Mouse (Mus musculus): ENCODE measurements around the gene Brd3.

DNA sequence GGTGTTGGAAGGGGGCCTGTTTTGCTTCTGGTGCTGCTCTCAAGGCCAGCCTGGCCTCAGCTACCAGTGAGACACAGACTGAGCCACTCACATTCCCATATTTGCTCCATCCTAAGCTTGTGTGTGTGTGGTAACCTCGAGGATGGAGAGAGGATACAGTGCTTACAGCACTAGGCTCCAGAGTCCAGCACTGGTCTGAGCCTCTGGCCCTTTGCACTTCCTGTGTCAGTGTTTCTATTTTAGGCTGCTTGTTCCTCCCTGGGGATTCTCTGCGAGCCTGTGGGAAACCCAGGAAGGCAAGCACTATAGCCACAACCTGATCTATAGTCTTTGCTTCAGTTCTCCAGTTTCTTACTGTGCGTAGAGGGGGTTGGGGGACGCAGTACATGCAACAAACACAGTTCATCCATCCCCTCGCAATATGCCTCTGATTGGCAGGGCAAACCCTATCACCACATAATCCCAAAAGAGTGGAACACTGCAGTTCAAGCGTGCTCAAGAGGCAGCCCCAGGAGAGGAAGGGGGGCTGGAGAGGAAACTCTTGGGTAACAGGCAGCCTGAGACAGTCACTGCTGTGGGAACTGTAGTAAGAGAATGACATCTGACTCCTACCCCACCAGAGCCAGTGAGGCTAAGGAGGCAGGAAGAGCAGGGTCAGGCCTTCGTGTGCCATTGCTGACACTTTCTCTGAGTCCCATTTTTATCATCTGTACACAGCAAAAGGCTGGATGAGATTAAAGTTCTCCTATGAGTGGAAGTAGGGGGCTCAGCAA is 3.2 kb downstream of the Brd3 start:
- TF ChIP-seq POLR2A (IDR thresholded peaks at IDR 0.05; ENCODE audit: extremely low read depth, insufficient read depth, low read length), result no peak
- TF ChIP-seq CTCF (IDR thresholded peaks at IDR 0.05; ENCODE audit: low read depth, low read length), result no peak

All from liver, adult 2 months (tissue).